Mouse (Mus musculus): ENCODE results near the gene Ccdc102a. TPM values are rescaled to one million over a fixed set of nuclear protein-coding genes. Genes with fewer than 3 reads are reported as not detected.
A peak's percentile ranks its signal among the peaks of the same experiment; 100 is the strongest.

The Ccdc102a gene
- 1 to 10 TPM; 1.0 to 2.6 (median 1.4) TPM for total RNA-seq (2022)

- no peak for DNase-seq (ENCODE audit: low spot score in 2 of 2)
Measured at GRCm38 (mm10) chr8:94917851-94918495, at the start of gene Ccdc102a. TSS of gene Ccdc102a (minus strand) at chr8:94918098.

GRCm38 (mm10) chr8:94967554-94967953 lies 49.7 kb upstream of the Ccdc102a start:
- DNase-seq (ENCODE audit: low spot score in 2 of 2): no peak

GRCm38 (mm10) chr8:94967071-94967470 lies 49.2 kb upstream of the Ccdc102a start:
- DNase-seq (ENCODE audit: low spot score in 2 of 2): no peak

- no peak for DNase-seq (ENCODE audit: low spot score in 2 of 2)
Measured at GRCm38 (mm10) chr8:94966578-94966977, 48.7 kb upstream of the Ccdc102a start.

GRCm38 (mm10) chr8:94964828-94965227 lies 46.9 kb upstream of the Ccdc102a start:
- no peak for DNase-seq (ENCODE audit: low spot score in 2 of 2)

GRCm38 (mm10) chr8:94962201-94962600 lies 44.3 kb upstream of the Ccdc102a start:
- DNase-seq (ENCODE audit: low spot score in 2 of 2): no peak

GRCm38 (mm10) chr8:94956078-94956574 lies 38.2 kb upstream of the Ccdc102a start:
- DNase-seq (ENCODE audit: low spot score in 2 of 2): no peak

GRCm38 (mm10) chr8:94954921-94955758 lies 37.2 kb upstream of the Ccdc102a start:
- DNase-seq (ENCODE audit: low spot score in 2 of 2): peak in 1 of 2 experiments; percentile 26

GRCm38 (mm10) chr8:94954368-94954737 lies 36.5 kb upstream of the Ccdc102a start:
- DNase-seq (ENCODE audit: low spot score in 2 of 2): no peak

GRCm38 (mm10) chr8:94953624-94954367 lies 35.9 kb upstream of the Ccdc102a start:
- no peak for DNase-seq (ENCODE audit: low spot score in 2 of 2)

- DNase-seq (ENCODE audit: low spot score in 2 of 2): no peak
Measured at GRCm38 (mm10) chr8:94952086-94952485, 34.2 kb upstream of the Ccdc102a start.

- DNase-seq (ENCODE audit: low spot score in 2 of 2): no peak
Measured at GRCm38 (mm10) chr8:94950458-94950857, 32.6 kb upstream of the Ccdc102a start.

GRCm38 (mm10) chr8:94950046-94950445 lies 32.1 kb upstream of the Ccdc102a start:
- peak; percentile 78 to 88 for DNase-seq (ENCODE audit: low spot score in 2 of 2)

- DNase-seq (ENCODE audit: low spot score in 2 of 2): no peak
Measured at GRCm38 (mm10) chr8:94949010-94949409, 31.1 kb upstream of the Ccdc102a start.

- DNase-seq (ENCODE audit: low spot score in 2 of 2): no peak
Measured at GRCm38 (mm10) chr8:94948421-94948820, 30.5 kb upstream of the Ccdc102a start.

- DNase-seq (ENCODE audit: low spot score in 2 of 2): peak; percentile 38 to 48
Measured at GRCm38 (mm10) chr8:94945185-94945584, 27.3 kb upstream of the Ccdc102a start.

- DNase-seq (ENCODE audit: low spot score in 2 of 2): peak in 1 of 2 experiments; percentile 54
Measured at GRCm38 (mm10) chr8:94942566-94942965, 24.7 kb upstream of the Ccdc102a start.

GRCm38 (mm10) chr8:94935172-94935571 lies 17.3 kb upstream of the Ccdc102a start:
- DNase-seq (ENCODE audit: low spot score in 2 of 2): no peak

GRCm38 (mm10) chr8:94933918-94934317 lies 16.0 kb upstream of the Ccdc102a start:
- no peak for DNase-seq (ENCODE audit: low spot score in 2 of 2)

- no peak for DNase-seq (ENCODE audit: low spot score in 2 of 2)
Measured at GRCm38 (mm10) chr8:94928227-94928626, 10.3 kb upstream of the Ccdc102a start.

- DNase-seq (ENCODE audit: low spot score in 2 of 2): no peak
Measured at GRCm38 (mm10) chr8:94923405-94923804, 5.5 kb upstream of the Ccdc102a start, which contains the start of gene Adgrg5. TSS of gene Adgrg5 (plus strand) at chr8:94923694.

- DNase-seq (ENCODE audit: low spot score in 2 of 2): no peak
Measured at GRCm38 (mm10) chr8:94922602-94923001, 4.7 kb upstream of the Ccdc102a start.
